Comparison of ENCODE assay signal across 8 mouse cellular contexts in the genomic region with DNA sequence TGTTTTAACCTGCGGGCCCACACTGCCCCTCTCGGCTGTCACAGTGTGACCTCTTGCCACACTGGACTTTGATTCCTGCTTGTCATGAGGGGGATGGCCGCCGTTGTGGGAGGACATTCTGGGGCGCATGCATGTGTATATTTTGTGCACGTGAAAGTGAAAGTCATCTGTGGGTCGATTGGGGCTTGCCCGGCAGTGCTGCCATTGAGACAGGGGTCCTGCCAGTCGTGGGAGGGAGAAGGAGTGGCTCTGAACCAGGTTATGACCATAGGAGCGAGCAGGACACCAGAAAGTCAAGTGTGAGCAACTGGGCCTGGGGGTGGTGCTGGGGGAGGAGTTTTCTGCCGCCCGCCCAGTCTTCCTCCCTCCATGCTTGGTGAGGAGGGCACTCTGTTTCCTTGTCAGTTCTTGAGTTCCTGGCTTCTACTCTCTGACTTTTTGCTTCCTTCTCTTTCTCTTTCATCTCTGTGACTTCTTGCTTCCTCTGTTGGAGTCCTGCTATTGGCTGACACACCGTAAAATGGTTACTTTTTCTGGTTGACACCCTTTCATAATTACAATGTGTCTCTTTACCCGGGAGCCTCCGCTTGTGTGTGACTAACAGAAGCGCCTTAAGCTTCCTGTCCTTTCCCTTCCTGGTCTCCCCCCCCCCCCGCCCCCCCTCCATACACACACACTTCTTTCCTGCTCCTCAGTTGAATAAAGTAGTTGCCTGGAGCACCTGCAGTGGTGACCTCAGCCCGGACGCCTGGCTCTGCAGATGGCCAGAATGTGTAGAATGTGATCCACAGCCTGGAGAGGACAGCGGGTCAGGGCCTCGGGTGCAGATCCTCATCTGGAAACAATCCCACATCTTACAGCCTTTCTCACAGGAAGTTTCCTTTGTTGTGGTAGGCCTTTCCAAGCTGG. TPM values are rescaled to one million over a fixed set of nuclear protein-coding genes. Genes with fewer than 3 reads are reported as not detected.
A peak's percentile ranks its signal among the peaks of the same experiment; 100 is the strongest.
DNase-seq lines count a peak whose midpoint lies in the region; ATAC-seq and TF ChIP-seq lines count a peak whose summit lies in the region.

No protein-coding gene starts in this region.

- no peak for TF ChIP-seq CTCF in CH12.LX (conservative IDR thresholded peaks at IDR 0.05 in 1 of 2, IDR thresholded peaks at IDR 0.05 in 1 of 2; ENCODE audit: low read depth in 2 of 2, low read length in 2 of 2)

- peak overlapping the region; percentile 24 for H3K4me2 ChIP-seq in CH12.LX (ENCODE audit: insufficient read depth, low read depth, poor library complexity, severe bottlenecking)
- H3K4me2 ChIP-seq in heart, embryonic 11.5 days, result peak overlapping the region; percentile 12
- peak overlapping the region; percentile 23; the same call in 1 of the 2 replicates for H3K4me2 ChIP-seq in kidney, embryonic 16.5 days (replicated peaks; ENCODE audit: low read depth, low read length)

- TF ChIP-seq EP300 in CH12.LX (IDR thresholded peaks at IDR 0.05; ENCODE audit: low read length), result no peak

- 62% methylated on average over 20 of the region's 21 CpGs for WGBS in heart, embryonic 11.5 days (ENCODE audit: insufficient replicate concordance)
- 41% methylated on average over 20 of the region's 21 CpGs for WGBS in kidney, embryonic 16.5 days

- peak; percentile 39 for TF ChIP-seq POLR2A in CH12.LX (IDR thresholded peaks at IDR 0.05; ENCODE audit: low read depth, low read length)

- H3K36me3 ChIP-seq in CH12.LX (replicated peaks in 1 of 2; ENCODE audit: control insufficient read depth in 1 of 2, insufficient read depth in 1 of 2, low read length in 1 of 2), result peaks cover 0 to 48% of the 10 kb centered on the region in 2 experiments
- H3K36me3 ChIP-seq in heart, embryonic 11.5 days (ENCODE audit: control insufficient read depth, insufficient read depth, low read length), result 0 out of 2 replicates have a peak, but pooled peaks cover 3% of the 10 kb centered on the region
- no peaks in the 10 kb centered on the region for H3K36me3 ChIP-seq in kidney, embryonic 16.5 days (ENCODE audit: insufficient read depth, low read length)

- dilution Hi-C loops in CH12.LX (cut with MboI; ENCODE audit: extremely low pct_ligation_motif_present, extremely low pct_unique_long_range_greater_than_20kb, low sequenced_read_pairs), result no loop called here

- H3K9me3 ChIP-seq in CH12.LX (replicated peaks; ENCODE audit: low read length), result no peaks in the 10 kb centered on the region
- no peaks in the 10 kb centered on the region for H3K9me3 ChIP-seq in heart, embryonic 11.5 days (replicated peaks; ENCODE audit: control insufficient read depth, low read length)
- H3K9me3 ChIP-seq in kidney, embryonic 16.5 days (ENCODE audit: low read length), result no peaks in the 10 kb centered on the region

- peak; percentile 73 for DNase-seq in adrenal gland, adult 2 months
- DNase-seq in adrenal gland, postnatal 25 days, result no peak
- peak; percentile 46 for DNase-seq in CH12.LX (ENCODE audit: extremely low read depth)
- DNase-seq in lung, postnatal 4 days, result peak; percentile 74 to 78
- peak; percentile 88 for DNase-seq in yolk sac, embryonic 10.5 days (ENCODE audit: low spot score)
- DNase-seq in left cerebral cortex, adult 9 months (ENCODE audit: low spot score in 2 of 2), result no peak

- H3K27ac ChIP-seq in CH12.LX (ENCODE audit: insufficient read depth, low read depth), result peak overlapping the region; percentile 35; the same call in 1 of the 2 replicates
- peak overlapping the region; percentile 79 for H3K27ac ChIP-seq in heart, embryonic 11.5 days (ENCODE audit: low read depth, low read length)
- H3K27ac ChIP-seq in kidney, embryonic 16.5 days (ENCODE audit: low read length), result peak overlapping the region; percentile 66

- TF ChIP-seq RAD21 in CH12.LX (IDR thresholded peaks at IDR 0.05; ENCODE audit: low read depth, low read length), result no peak

- 0 out of 2 replicates have a peak, but pooled peaks cover 2% of the 10 kb centered on the region for H3K79me2 ChIP-seq in CH12.LX (replicated peaks; ENCODE audit: control insufficient read depth, extremely low read depth, insufficient read depth, poor library complexity, severe bottlenecking)

- peaks cover 25 to 65% of the 10 kb centered on the region in 2 experiments for H3K4me1 ChIP-seq in CH12.LX (ENCODE audit: control insufficient read depth in 1 of 2, insufficient read depth in 2 of 2)
- H3K4me1 ChIP-seq in heart, embryonic 11.5 days (ENCODE audit: control insufficient read depth, insufficient read depth, low read length), result peaks cover 48% of the 10 kb centered on the region
- H3K4me1 ChIP-seq in kidney, embryonic 16.5 days (ENCODE audit: insufficient read depth, low read length), result peaks cover 73% of the 10 kb centered on the region

- H3K4me3 ChIP-seq in CH12.LX (replicated peaks in 1 of 3; ENCODE audit: low read depth in 2 of 3, low read length in 2 of 3, poor library complexity in 1 of 3), result peak overlapping the region; percentile 19 to 43 (median 37)
- H3K4me3 ChIP-seq in heart, embryonic 11.5 days (ENCODE audit: low read depth, low read length), result no peak overlapping the region
- H3K4me3 ChIP-seq in kidney, embryonic 16.5 days (ENCODE audit: low read length), result no peak overlapping the region

- H3K9ac ChIP-seq in CH12.LX (ENCODE audit: insufficient read depth, low read depth), result peak overlapping the region; percentile 25
- 0 out of 2 replicates have a peak overlapping the region, but pooled peaks have one; percentile 28 for H3K9ac ChIP-seq in heart, embryonic 11.5 days (ENCODE audit: low read depth, low read length)
- no peak overlapping the region for H3K9ac ChIP-seq in kidney, embryonic 16.5 days (replicated peaks; ENCODE audit: low read length)

- no peak for ATAC-seq in heart, embryonic 11.5 days (replicated peaks; ENCODE audit: insufficient number of reproducible peaks, low FRiP score, low TSS enrichment)
- ATAC-seq in kidney, embryonic 16.5 days (ENCODE audit: low FRiP score, low TSS enrichment), result peak; percentile 64

- no peaks in the 10 kb centered on the region for H3K27me3 ChIP-seq in CH12.LX (replicated peaks)
- H3K27me3 ChIP-seq in heart, embryonic 11.5 days (ENCODE audit: control insufficient read depth, insufficient read depth, low read length), result no peaks in the 10 kb centered on the region
- no peaks in the 10 kb centered on the region for H3K27me3 ChIP-seq in kidney, embryonic 16.5 days (ENCODE audit: insufficient read depth, low read length)

- in situ Hi-C loops in CH12.LX (cut with MboI; ENCODE audit: low pct_ligation_motif_present, low pct_unique_long_range_greater_than_20kb, low sequenced_read_pairs), result no loop called here

TF ChIP-seq in CH12.LX, 34 proteins besides CTCF, POLR2A, EP300 and RAD21 (continues in another document):
- no peak for TF ChIP-seq E2F4 (IDR thresholded peaks at IDR 0.05; ENCODE audit: insufficient replicate concordance, low read depth, low read length)
- no peak for TF ChIP-seq JUN (IDR thresholded peaks at IDR 0.05; ENCODE audit: insufficient read depth, low read depth, low read length)
- TF ChIP-seq ELF1 (IDR thresholded peaks at IDR 0.05; ENCODE audit: low read depth, low read length), result peak; percentile 53
- TF ChIP-seq BHLHE40 (IDR thresholded peaks at IDR 0.05; ENCODE audit: low read depth, low read length), result peak; percentile 80

RNA-seq across cellular contexts. Expression of a gene that starts 15.3 kb away (rescaled TPM):
- 10 to 100 TPM; 39.4 to 47.2 TPM for total RNA-seq in adrenal gland, adult 2 months (2021)
- polyA plus RNA-seq in adrenal gland, adult 2 months (2012; rRNA removed), result 66.9 and 67.5 TPM in 2 replicates
- total RNA-seq in adrenal gland, postnatal 25 days (2021), result 38.4 and 45.8 TPM in 2 replicates
- total RNA-seq in CH12.LX (2012; rRNA removed), result 21.1 and 22.6 TPM in 2 replicates
- 13.9 and 17.0 TPM in 2 replicates for total RNA-seq in CH12.LX (2014; rRNA removed)
- polyA plus RNA-seq in CH12.LX (2012; ENCODE audit: insufficient read length, low read depth), result 30.0 and 43.4 TPM in 2 replicates
- polyA plus RNA-seq in heart, embryonic 11.5 days (2014; fragmentation: Nextera tagmentation; extraction: Ambion mirVana), result 11.7 and 14.4 TPM in 2 replicates
- polyA plus RNA-seq in kidney, embryonic 16.5 days (2015; fragmentation: Nextera tagmentation; extraction: Ambion mirVana), result 60.5 and 67.2 TPM in 2 replicates

RNA-seq across cellular contexts. Expression of a gene that starts 37.3 kb away (rescaled TPM):
- total RNA-seq in adrenal gland, adult 2 months (2021), result 10 to 100 TPM; 15.1 to 28.0 TPM
- 47.4 and 61.7 TPM in 2 replicates for polyA plus RNA-seq in adrenal gland, adult 2 months (2012; rRNA removed)
- total RNA-seq in adrenal gland, postnatal 25 days (2021), result 25.2 and 38.3 TPM in 2 replicates
- total RNA-seq in CH12.LX (2012; rRNA removed) (16.7 and 18.0 TPM in 2 replicates), CH12.LX (2014; rRNA removed) (8.2 and 10.0 TPM in 2 replicates)
- 13.3 and 15.3 TPM in 2 replicates for polyA plus RNA-seq in CH12.LX (2012; ENCODE audit: insufficient read length, low read depth)
- 15.8 and 19.2 TPM in 2 replicates for polyA plus RNA-seq in heart, embryonic 11.5 days (2014; fragmentation: Nextera tagmentation; extraction: Ambion mirVana)
- 27.3 and 27.5 TPM in 2 replicates for polyA plus RNA-seq in kidney, embryonic 16.5 days (2015; fragmentation: Nextera tagmentation; extraction: Ambion mirVana)

RNA-seq across cellular contexts. Expression of a gene that starts 37.5 kb away (rescaled TPM):
- 100 to 1,000 TPM; 758 to 884 TPM for total RNA-seq in adrenal gland, adult 2 months (2021)
- 1,163 and 1,198 TPM in 2 replicates for polyA plus RNA-seq in adrenal gland, adult 2 months (2012; rRNA removed)
- total RNA-seq in adrenal gland, postnatal 25 days (2021), result 743 and 806 TPM in 2 replicates
- total RNA-seq in CH12.LX (2012; rRNA removed) (5,037 and 5,581 TPM in 2 replicates), CH12.LX (2014; rRNA removed) (5,841 and 6,606 TPM in 2 replicates)
- 4,313 and 4,800 TPM in 2 replicates for polyA plus RNA-seq in CH12.LX (2012; ENCODE audit: insufficient read length, low read depth)
- 1,182 and 1,275 TPM in 2 replicates for polyA plus RNA-seq in heart, embryonic 11.5 days (2014; fragmentation: Nextera tagmentation; extraction: Ambion mirVana)
- 1,527 and 1,553 TPM in 2 replicates for polyA plus RNA-seq in kidney, embryonic 16.5 days (2015; fragmentation: Nextera tagmentation; extraction: Ambion mirVana)

RNA-seq across cellular contexts. Expression of a gene that starts 43.2 kb away (rescaled TPM):
- total RNA-seq in adrenal gland, adult 2 months (2021), result 10 to 100 TPM; 48.6 to 51.1 TPM
- polyA plus RNA-seq in adrenal gland, adult 2 months (2012; rRNA removed), result 41.2 and 49.4 TPM in 2 replicates
- total RNA-seq in adrenal gland, postnatal 25 days (2021), result 71.9 and 76.6 TPM in 2 replicates
- total RNA-seq in CH12.LX (2012; rRNA removed) (81.9 and 88.7 TPM in 2 replicates), CH12.LX (2014; rRNA removed) (17.7 and 18.2 TPM in 2 replicates)
- polyA plus RNA-seq in CH12.LX (2012; ENCODE audit: insufficient read length, low read depth), result 53.6 and 62.9 TPM in 2 replicates
- polyA plus RNA-seq in heart, embryonic 11.5 days (2014; fragmentation: Nextera tagmentation; extraction: Ambion mirVana), result 29.7 and 33.5 TPM in 2 replicates
- polyA plus RNA-seq in kidney, embryonic 16.5 days (2015; fragmentation: Nextera tagmentation; extraction: Ambion mirVana), result 44.3 and 48.8 TPM in 2 replicates

RNA-seq across cellular contexts. Expression of a gene that starts 55.7 kb away (rescaled TPM):
- total RNA-seq in adrenal gland, adult 2 months (2021), result not detected
- polyA plus RNA-seq in adrenal gland, adult 2 months (2012; rRNA removed), result 7.6 TPM in 1 of 2 replicates, not detected in the other
- total RNA-seq in adrenal gland, postnatal 25 days (2021), result not detected in 2 replicates
- total RNA-seq in CH12.LX (2012; rRNA removed) (not detected in 2 replicates), CH12.LX (2014; rRNA removed) (not detected in 2 replicates)
- polyA plus RNA-seq in CH12.LX (2012; ENCODE audit: insufficient read length, low read depth), result not detected in 2 replicates
- polyA plus RNA-seq in heart, embryonic 11.5 days (2014; fragmentation: Nextera tagmentation; extraction: Ambion mirVana), result 1.0 and 1.2 TPM in 2 replicates
- polyA plus RNA-seq in kidney, embryonic 16.5 days (2015; fragmentation: Nextera tagmentation; extraction: Ambion mirVana), result 0.94 and 2.1 TPM in 2 replicates

Comparison
In these comparisons a context has a peak if more than half of its experiments do, and no peak if none do; other contexts are left out.
1. DNase-seq: peak in adrenal gland, adult 2 months (single experiment), CH12.LX (single experiment), lung, postnatal 4 days (2 of 2) and yolk sac, embryonic 10.5 days (single experiment); none in adrenal gland, postnatal 25 days (single experiment) and left cerebral cortex, adult 9 months (0 of 2).
2. H3K4me3 ChIP-seq: peak in CH12.LX (3 of 3); none in heart, embryonic 11.5 days (single experiment) and kidney, embryonic 16.5 days (single experiment).
3. Peak in every context shown above with its lines, with median percentiles within 50 percentile points of each other: H3K27ac ChIP-seq and H3K4me2 ChIP-seq.